Mouse (Mus musculus) liver, embryonic 14.5 days (tissue): Measurements from ENCODE around the gene Kank1. TPM values are rescaled to one million over a fixed set of nuclear protein-coding genes. Genes with fewer than 3 reads are reported as not detected.

Source experiments
- ATAC-seq: fragments of 200-750 bp; cut with Nextera tagmentation; 2 replicates; pipeline ENCODE4 v1.8.0; 2017; ENCODE audit warnings: moderate number of reproducible peaks, mild to moderate bottlenecking, moderate library complexity; ENCODE audit not compliant: insufficient read depth
- DNase-seq, 3 experiments: peaks; one replicate each; pipeline ENCODE4 v3.0.0-alpha.2; 2012 to 2013; ENCODE audit warnings: low read depth in 3 of 3, low spot score in 3 of 3
- H3K27ac ChIP-seq: fragments of 300-500 bp; sonication (generic); 2 replicates; pipeline ENCODE4 v1.5.1; 2014; ENCODE audit warnings: moderate library complexity, mild to moderate bottlenecking, control low read depth, inconsistent platforms
- H3K27me3 ChIP-seq: fragments of 300-500 bp; sonication (generic); 2 replicates; pipeline ENCODE4 v1.6.1; 2014; ENCODE audit warnings: mild to moderate bottlenecking, low read length, moderate library complexity; ENCODE audit not compliant: control insufficient read depth, insufficient read depth
- H3K36me3 ChIP-seq: fragments of 300-500 bp; sonication (generic); replicated peaks from 2 replicates; pipeline ENCODE4 v1.6.1; 2014; ENCODE audit warnings: low read depth; ENCODE audit not compliant: control insufficient read depth, insufficient read depth
- H3K4me1 ChIP-seq, 2 experiments: fragments of 200-500 bp in 1 of 2; fragments of 300-500 bp in 1 of 2; sonication (generic) in 1 of 2; replicated peaks; 2 replicates each; pipeline ENCODE4 v1.6.1; 2012 to 2014; ENCODE audit warnings: antibody characterized with exemption in 1 of 2, inconsistent platforms in 1 of 2, low read length in 1 of 2; ENCODE audit not compliant: control insufficient read depth in 2 of 2, insufficient read depth in 2 of 2
- H3K4me2 ChIP-seq: fragments of 300-500 bp; sonication (generic); 2 replicates; pipeline ENCODE4 v1.6.1; 2014; ENCODE audit warnings: low read depth, mild to moderate bottlenecking, control low read depth, moderate library complexity
- H3K4me3 ChIP-seq, 2 experiments: fragments of 200-500 bp in 1 of 2; fragments of 300-500 bp in 1 of 2; sonication (generic) in 1 of 2; 2 replicates each; pipeline ENCODE4 v1.5.1; 2012 to 2014; ENCODE audit warnings: low read depth in 2 of 2, low read length in 2 of 2, mild to moderate bottlenecking in 2 of 2, control low read depth in 1 of 2, inconsistent platforms in 1 of 2, moderate library complexity in 1 of 2; ENCODE audit not compliant: insufficient read depth in 1 of 2
- H3K9ac ChIP-seq: fragments of 300-500 bp; sonication (generic); replicated peaks from 2 replicates; pipeline ENCODE4 v1.6.1; 2014; ENCODE audit warnings: mild to moderate bottlenecking, control low read depth, moderate library complexity
- H3K9me3 ChIP-seq: fragments of 300-500 bp; sonication (generic); 2 replicates; pipeline ENCODE4 v1.6.1; 2016; ENCODE audit warnings: low read length, mixed read lengths; ENCODE audit not compliant: control insufficient read depth
- CTCF ChIP-seq: IDR thresholded peaks from 2 replicates; pipeline ENCODE4 v1.5.1; 2016; ENCODE audit warnings: antibody characterized with exemption, low read depth, control low read depth
- EP300 ChIP-seq: IDR thresholded peaks from 2 replicates; pipeline ENCODE4 v1.6.1; 2016; ENCODE audit warnings: antibody characterized with exemption, low read depth
- whole genome bisulfite sequencing: fragments of 180-500 bp; shearing (Covaris S2); extraction: QIAGEN DNeasy Blood & Tissue Kit; methylation state at CpG from one replicate; pipeline ENCODE4 v1.1.7; 2014; ENCODE audit not compliant: insufficient replicate concordance; 5-methylcytosine and 5-hydroxymethylcytosine counted together
- polyA plus RNA-seq, 2 experiments: library from polyadenylated mRNA; depleted of rRNA in 1 of 2; stranded (reverse) in 1 of 2; unstranded in 1 of 2; fragments of >200 nt; fragmentation: Nextera tagmentation in 1 of 2; extraction: Ambion mirVana in 1 of 2; gene quantifications; 2 replicates each; pipeline versions ENCODE4 v1.2.1 to v1.2.3; 2012 to 2014

Gene Kank1
- polyA plus RNA-seq, 2 experiments: 3.2 to 3.5 TPM

DNA sequence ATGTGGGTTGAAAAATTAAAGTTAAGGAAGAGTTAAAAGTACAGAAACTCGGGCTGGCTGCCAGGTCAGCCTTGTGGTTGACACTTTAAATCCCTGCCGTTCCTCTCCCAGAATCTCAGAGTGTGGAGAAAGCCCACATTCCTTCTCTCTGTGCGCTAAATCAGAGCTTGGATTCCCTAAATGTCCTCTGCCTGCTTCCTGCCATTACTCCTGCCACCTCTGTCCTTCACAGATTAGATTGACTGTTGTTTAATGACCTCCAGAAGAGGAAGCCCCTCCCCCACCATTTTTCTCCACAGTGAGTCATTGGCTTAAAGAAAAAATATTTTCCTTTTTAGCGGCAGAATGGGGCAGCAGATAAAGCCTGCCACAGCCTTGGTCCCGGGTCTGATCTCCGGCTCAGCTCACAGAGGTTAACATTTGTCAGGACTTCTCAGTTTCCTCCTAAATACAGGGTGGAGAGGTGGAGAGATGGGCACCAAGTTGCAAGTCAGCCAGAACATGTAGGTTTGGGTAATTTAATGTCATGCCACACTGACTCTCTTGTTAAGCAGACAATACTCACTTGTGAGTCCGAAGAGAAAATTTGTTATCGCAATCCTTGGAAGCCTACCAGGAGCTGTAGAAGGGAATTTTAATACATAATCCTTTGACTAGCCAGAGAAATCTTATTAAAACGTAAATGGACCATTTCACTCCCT is 162.9 kb downstream of the Kank1 start:
- DNase-seq: no peak
- Histone ChIP-seq H3K4me2 (no peak overlapping the region), H3K27me3 (no peaks in the 10 kb centered on the region), H3K9ac (no peak overlapping the region), H3K4me1 (peaks cover 0 to 16% of the 10 kb centered on the region in 2 experiments; a peak in 2 of 4 replicates), H3K36me3 (no peaks in the 10 kb centered on the region), H3K27ac (no peak overlapping the region), H3K9me3 (no peaks in the 10 kb centered on the region), H3K4me3 (no peak overlapping the region)
- no peak for TF ChIP-seq EP300
- TF ChIP-seq CTCF: no peak
- 17% methylated on average over 9 of the region's 9 CpGs for WGBS
- ATAC-seq: peak; percentile 15; the same call in 1 of the 2 replicates

GRCm38 (mm10) chr19:25400212-25400913 is 163.6 kb downstream of the Kank1 start:
- Histone ChIP-seq H3K4me2 (no peak overlapping the region), H3K4me3 (no peak overlapping the region), H3K36me3 (no peaks in the 10 kb centered on the region), H3K4me1 (peaks cover 0 to 15% of the 10 kb centered on the region in 2 experiments; a peak in 2 of 4 replicates), H3K27ac (no peak overlapping the region), H3K27me3 (no peaks in the 10 kb centered on the region; the same call in 1 of the 2 replicates), H3K9ac (no peak overlapping the region), H3K9me3 (no peaks in the 10 kb centered on the region)
- ATAC-seq (no peak), DNase-seq (no peak)
- 44% methylated on average over 13 of the region's 13 CpGs for WGBS
- no peak for TF ChIP-seq CTCF
- no peak for TF ChIP-seq EP300

- ATAC-seq (no peak), DNase-seq (no peak)
- Histone ChIP-seq H3K27me3 (peaks cover 9% of the 10 kb centered on the region), H3K27ac (no peak overlapping the region), H3K4me3 (no peak overlapping the region), H3K4me2 (no peak overlapping the region), H3K36me3 (no peaks in the 10 kb centered on the region), H3K4me1 (peaks cover 0 to 15% of the 10 kb centered on the region in 2 experiments; a peak in 2 of 4 replicates), H3K9me3 (no peaks in the 10 kb centered on the region), H3K9ac (no peak overlapping the region)
- 67% methylated on average over 8 of the region's 8 CpGs for WGBS
- TF ChIP-seq EP300 (no peak), CTCF (no peak)
Observed at GRCm38 (mm10) chr19:25401521-25401920, 164.7 kb downstream of the Kank1 start.

DNA sequence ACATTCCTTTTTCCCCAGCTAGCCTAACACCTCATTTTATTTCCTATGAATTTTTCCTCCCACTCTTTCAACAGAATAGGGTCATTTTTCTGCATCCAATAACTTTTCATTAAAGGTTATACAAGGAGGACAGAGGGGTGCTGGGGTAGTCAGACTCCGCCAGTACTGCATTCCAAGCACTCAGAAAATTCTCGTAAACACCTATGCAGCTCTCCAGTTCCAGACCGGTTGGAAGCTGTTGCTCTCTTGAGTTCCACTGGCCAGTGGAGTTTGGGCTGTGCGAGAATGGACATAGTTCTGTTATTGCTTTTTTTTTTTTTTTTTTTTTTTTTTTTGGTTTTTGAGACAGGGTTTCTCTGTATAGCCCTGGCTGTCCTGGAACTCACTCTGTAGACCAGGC is 167.4 kb downstream of the Kank1 start:
- Histone ChIP-seq H3K27me3 (peaks cover 15% of the 10 kb centered on the region), H3K9me3 (no peaks in the 10 kb centered on the region), H3K36me3 (no peaks in the 10 kb centered on the region), H3K27ac (no peak overlapping the region), H3K4me3 (no peak overlapping the region), H3K4me2 (no peak overlapping the region), H3K9ac (no peak overlapping the region), H3K4me1 (peaks cover 0 to 13% of the 10 kb centered on the region in 2 experiments; a peak in 2 of 4 replicates)
- ATAC-seq (no peak), DNase-seq (no peak)
- 77% methylated on average over 4 of the region's 4 CpGs for WGBS
- TF ChIP-seq CTCF (no peak), EP300 (no peak)

DNA sequence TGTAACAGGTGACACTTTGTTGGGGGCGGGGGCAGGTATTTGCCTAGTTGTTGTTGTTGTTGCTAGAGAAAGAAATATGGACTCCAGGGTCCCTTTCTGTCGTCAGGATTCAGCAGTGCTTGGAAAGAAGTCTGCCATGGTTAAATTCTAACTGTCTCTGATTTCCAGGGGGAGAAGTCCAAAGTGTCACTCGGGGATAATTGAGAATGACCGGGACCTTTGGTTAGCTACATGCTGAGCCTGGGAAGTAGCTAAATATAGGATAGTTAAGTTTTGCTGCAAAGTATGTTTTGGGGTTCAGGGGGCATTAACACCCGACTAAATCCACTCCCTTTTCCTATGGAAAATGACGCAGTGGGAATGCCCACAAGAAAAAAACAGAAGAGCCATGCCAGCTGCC is 169.2 kb downstream of the Kank1 start:
- no peaks in the 10 kb centered on the region for H3K9me3 ChIP-seq
- H3K4me2 ChIP-seq: peak overlapping the region; percentile 48
- H3K9ac ChIP-seq: no peak overlapping the region
- H3K27ac ChIP-seq: no peak overlapping the region
- H3K27me3 ChIP-seq: peaks cover 15% of the 10 kb centered on the region
- 31% methylated on average over 6 of the region's 6 CpGs for WGBS
- ATAC-seq (no peak), DNase-seq (no peak)
- TF ChIP-seq EP300: no peak
- TF ChIP-seq CTCF: no peak
- no peaks in the 10 kb centered on the region for H3K4me1 ChIP-seq
- H3K36me3 ChIP-seq: no peaks in the 10 kb centered on the region
- peak overlapping the region in 1 of 2 experiments; percentile 22; a peak in 1 of 4 replicates for H3K4me3 ChIP-seq
